Mouse (Mus musculus) hindbrain, postnatal 0 days (tissue): ENCODE measurements around the gene Sobp. TPM values are rescaled to one million over a fixed set of nuclear protein-coding genes. Genes with fewer than 3 reads are reported as not detected.

Source experiments
- ATAC-seq: fragments of 200-750 bp; cut with Nextera tagmentation; 2 replicates; pipeline ENCODE4 v1.8.0; 2017; ENCODE audit warnings: mild to moderate bottlenecking, moderate TSS enrichment, moderate library complexity
- DNase-seq: peaks from one replicate; pipeline ENCODE4 v3.0.0-alpha.2; 2015; ENCODE audit warnings: low spot score
- H3K27ac ChIP-seq: fragments of 300-500 bp; sonication (generic); 2 replicates; pipeline ENCODE4 v1.5.1; 2014; ENCODE audit warnings: mild to moderate bottlenecking
- H3K27me3 ChIP-seq: fragments of 300-500 bp; sonication (generic); 2 replicates; pipeline ENCODE4 v1.6.1; 2014; ENCODE audit warnings: low read length, mixed read lengths; ENCODE audit not compliant: insufficient read depth
- H3K36me3 ChIP-seq: fragments of 300-500 bp; sonication (generic); 2 replicates; pipeline ENCODE4 v1.6.1; 2014; ENCODE audit warnings: low read length, mixed read lengths; ENCODE audit not compliant: insufficient read depth
- H3K4me1 ChIP-seq: fragments of 300-500 bp; sonication (generic); 2 replicates; pipeline ENCODE4 v1.6.1; 2014; ENCODE audit warnings: antibody characterized with exemption, low read length, mixed read lengths; ENCODE audit not compliant: insufficient read depth
- H3K4me2 ChIP-seq: fragments of 300-500 bp; sonication (generic); 2 replicates; pipeline ENCODE4 v1.6.1; 2014; ENCODE audit warnings: low read depth, mild to moderate bottlenecking, low read length, moderate library complexity, mixed read lengths
- H3K4me3 ChIP-seq: fragments of 300-500 bp; sonication (generic); 2 replicates; pipeline ENCODE4 v1.5.1; 2014; ENCODE audit warnings: low read length
- H3K9ac ChIP-seq: fragments of 300-500 bp; sonication (generic); replicated peaks from 2 replicates; pipeline ENCODE4 v1.6.1; 2014; ENCODE audit warnings: mild to moderate bottlenecking, low read length, moderate library complexity, mixed read lengths
- H3K9me3 ChIP-seq: fragments of 300-500 bp; sonication (generic); 2 replicates; pipeline ENCODE4 v1.6.1; 2016; ENCODE audit warnings: low read length, mixed read lengths
- CTCF ChIP-seq: IDR thresholded peaks from 2 replicates; pipeline ENCODE4 v1.5.1; 2016; ENCODE audit warnings: antibody characterized with exemption, control low read depth, low read depth
- WGBS: fragments of 180-500 bp; shearing (Covaris S2); extraction: QIAGEN DNeasy Blood & Tissue Kit; methylation state at CpG from one replicate; pipeline ENCODE4 v1.1.7; 2014; 5-methylcytosine and 5-hydroxymethylcytosine counted together
- polyA plus RNA-seq: library from polyadenylated mRNA; unstranded; fragments of >200 nt; fragmentation: Nextera tagmentation; extraction: Ambion mirVana; gene quantifications from 2 replicates; pipeline ENCODE4 v1.2.1, GENCODE M21; 2015
- total RNA-seq: library from RNA; depleted of rRNA; stranded (reverse); fragments of >200 nt; gene quantifications from 2 replicates; pipeline ENCODE4 v1.2.3, GENCODE M21; 2014

Sobp gene
- total and polyA plus RNA-seq, 2 experiments from 2014 or later: 13.8 to 21.4 TPM

- no peak for ATAC-seq
- H3K9ac ChIP-seq: no peak overlapping the region
- WGBS: 74% methylated on average over 4 of the region's 4 CpGs
- H3K4me3 ChIP-seq: no peak overlapping the region
- no peaks in the 10 kb centered on the region for H3K9me3 ChIP-seq
- no peaks in the 10 kb centered on the region for H3K36me3 ChIP-seq
- TF ChIP-seq CTCF: no peak
- no peaks in the 10 kb centered on the region for H3K27me3 ChIP-seq
- no peak overlapping the region for H3K4me2 ChIP-seq
- peaks cover 5% of the 10 kb centered on the region; the same call in 1 of the 2 replicates for H3K4me1 ChIP-seq
- no peak overlapping the region for H3K27ac ChIP-seq
- no peak for DNase-seq
Observed at GRCm38 (mm10) chr10:43096614-43097013, 77.7 kb downstream of the Sobp start.

- H3K36me3 ChIP-seq: 0 out of 2 replicates have a peak, but pooled peaks cover 2% of the 10 kb centered on the region
- H3K9ac ChIP-seq: no peak overlapping the region
- no peaks in the 10 kb centered on the region for H3K4me1 ChIP-seq
- H3K27me3 ChIP-seq: no peaks in the 10 kb centered on the region
- H3K4me3 ChIP-seq: no peak overlapping the region
- no peak for TF ChIP-seq CTCF
- ATAC-seq (no peak), DNase-seq (no peak)
- H3K27ac ChIP-seq: no peak overlapping the region
- H3K9me3 ChIP-seq: no peaks in the 10 kb centered on the region
- no peak overlapping the region for H3K4me2 ChIP-seq
- WGBS: 38% methylated on average over 5 of the region's 5 CpGs
Observed at GRCm38 (mm10) chr10:43094537-43094936, 79.8 kb downstream of the Sobp start.

- no peak for ATAC-seq
- H3K27ac ChIP-seq: no peak overlapping the region
- no peak for DNase-seq
- no peak overlapping the region for H3K9ac ChIP-seq
- no peaks in the 10 kb centered on the region for H3K27me3 ChIP-seq
- no peak overlapping the region for H3K4me3 ChIP-seq
- 0 out of 2 replicates have a peak, but pooled peaks cover 3% of the 10 kb centered on the region for H3K36me3 ChIP-seq
- H3K4me2 ChIP-seq: no peak overlapping the region
- 75% methylated on average over 10 of the region's 10 CpGs for WGBS
- no peak for TF ChIP-seq CTCF
- no peaks in the 10 kb centered on the region for H3K4me1 ChIP-seq
- H3K9me3 ChIP-seq: no peaks in the 10 kb centered on the region
Observed at GRCm38 (mm10) chr10:43093440-43093839, 80.9 kb downstream of the Sobp start.

GRCm38 (mm10) chr10:43090040-43090439 lies 84.3 kb downstream of the Sobp start:
- H3K9me3 ChIP-seq: no peaks in the 10 kb centered on the region
- H3K36me3 ChIP-seq: peaks cover 7% of the 10 kb centered on the region; the same call in 1 of the 2 replicates
- ATAC-seq: no peak
- WGBS: 36% methylated on average over 3 of the region's 3 CpGs
- no peak for TF ChIP-seq CTCF
- no peak overlapping the region for H3K27ac ChIP-seq
- H3K4me3 ChIP-seq: no peak overlapping the region
- no peak overlapping the region for H3K9ac ChIP-seq
- H3K4me2 ChIP-seq: no peak overlapping the region
- peak; percentile 68 for DNase-seq
- no peaks in the 10 kb centered on the region for H3K27me3 ChIP-seq
- no peaks in the 10 kb centered on the region for H3K4me1 ChIP-seq

- H3K4me1 ChIP-seq: 0 out of 2 replicates have a peak, but pooled peaks cover 3% of the 10 kb centered on the region
- no peak for TF ChIP-seq CTCF
Observed at GRCm38 (mm10) chr10:43087421-43087820, 86.9 kb downstream of the Sobp start.

GRCm38 (mm10) chr10:43086888-43087287 lies 87.4 kb downstream of the Sobp start:
- DNase-seq (no peak), ATAC-seq (no peak)
- Histone ChIP-seq H3K4me3 (no peak overlapping the region), H3K36me3 (peaks cover 7% of the 10 kb centered on the region; the same call in 1 of the 2 replicates), H3K4me2 (no peak overlapping the region), H3K27ac (no peak overlapping the region), H3K27me3 (no peaks in the 10 kb centered on the region), H3K4me1 (0 out of 2 replicates have a peak, but pooled peaks cover 3% of the 10 kb centered on the region), H3K9ac (no peak overlapping the region), H3K9me3 (no peaks in the 10 kb centered on the region)
- TF ChIP-seq CTCF: no peak
- WGBS: 75% methylated on average over 6 of the region's 6 CpGs

More at GRCm38 (mm10) chr10:43087421-43087820, 86.9 kb downstream of the Sobp start:
- Histone ChIP-seq H3K9ac (no peak overlapping the region), H3K36me3 (peaks cover 7% of the 10 kb centered on the region; the same call in 1 of the 2 replicates), H3K9me3 (no peaks in the 10 kb centered on the region), H3K4me2 (no peak overlapping the region), H3K27me3 (no peaks in the 10 kb centered on the region), H3K27ac (no peak overlapping the region), H3K4me3 (no peak overlapping the region)
- DNase-seq (no peak), ATAC-seq (no peak)
- 31% methylated on average over 2 of the region's 2 CpGs for WGBS

- 21% methylated on average over 6 of the region's 6 CpGs for WGBS
- Histone ChIP-seq H3K9me3 (no peaks in the 10 kb centered on the region), H3K9ac (no peak overlapping the region), H3K27me3 (no peaks in the 10 kb centered on the region), H3K4me3 (no peak overlapping the region), H3K4me1 (0 out of 2 replicates have a peak, but pooled peaks cover 3% of the 10 kb centered on the region), H3K27ac (peak overlapping the region; percentile 54), H3K36me3 (peaks cover 4% of the 10 kb centered on the region; the same call in 1 of the 2 replicates), H3K4me2 (no peak overlapping the region)
- no peak for ATAC-seq
- DNase-seq: no peak
- TF ChIP-seq CTCF: no peak
Observed at GRCm38 (mm10) chr10:43084087-43084366, 90.3 kb downstream of the Sobp start.
